Mouse (Mus musculus) embryonic fibroblast, embryonic 13.5 days (primary cell): ENCODE measurements around the gene Stx7.

ENCODE experiments used
- CTCF ChIP-seq: IDR thresholded peaks from 2 replicates; pipeline ENCODE4 v1.5.1; 2011; ENCODE audit warnings: mild to moderate bottlenecking, control low read depth, low read length, moderate library complexity, borderline replicate concordance; ENCODE audit not compliant: insufficient read depth
- POLR2A ChIP-seq: IDR thresholded peaks from 2 replicates; pipeline ENCODE4 v1.6.1; 2011; ENCODE audit warnings: low read depth, mild to moderate bottlenecking, control low read depth, low read length, moderate library complexity

- no peak for TF ChIP-seq CTCF
- TF ChIP-seq POLR2A = no peak
Observed at GRCm38 (mm10) chr10:24228318-24229183, 79.4 kb downstream of the Stx7 start.
